Mouse (Mus musculus) c-Kit-positive CD71-negative TER-119-negative erythroid progenitor cells, embryonic 14.5 days (primary cell): ENCODE results near the gene Gcg.

Source experiments
- DNase-seq: peaks from one replicate; pipeline ENCODE4 v3.0.0-alpha.2; 2013; ENCODE audit warnings: low read depth

Gene Gcg

GRCm38 (mm10) chr2:62483550-62483949, at the start of gene Gcg:
TSS of gene Gcg (minus strand) at chr2:62483650.
- DNase-seq: no peak

GRCm38 (mm10) chr2:62531065-62531464, 47.6 kb upstream of the Gcg start:
- DNase-seq: no peak

GRCm38 (mm10) chr2:62526399-62526798, 42.9 kb upstream of the Gcg start:
- DNase-seq: no peak

GRCm38 (mm10) chr2:62517790-62518189, 34.3 kb upstream of the Gcg start:
- no peak for DNase-seq

- no peak for DNase-seq
Measured at GRCm38 (mm10) chr2:62514477-62514876, 31.0 kb upstream of the Gcg start.

GRCm38 (mm10) chr2:62513477-62513876, 30.0 kb upstream of the Gcg start:
- no peak for DNase-seq

GRCm38 (mm10) chr2:62507130-62507529, 23.7 kb upstream of the Gcg start:
- no peak for DNase-seq

- no peak for DNase-seq
Measured at GRCm38 (mm10) chr2:62506441-62506840, 23.0 kb upstream of the Gcg start.

GRCm38 (mm10) chr2:62504269-62504796, 20.9 kb upstream of the Gcg start:
- DNase-seq: no peak

- DNase-seq: no peak
Measured at GRCm38 (mm10) chr2:62503326-62503725, 19.9 kb upstream of the Gcg start.

- DNase-seq: no peak
Measured at GRCm38 (mm10) chr2:62502516-62502915, 19.1 kb upstream of the Gcg start.

- no peak for DNase-seq
Measured at GRCm38 (mm10) chr2:62498821-62499220, 15.4 kb upstream of the Gcg start.

- no peak for DNase-seq
Measured at GRCm38 (mm10) chr2:62498086-62498485, 14.6 kb upstream of the Gcg start.

- DNase-seq: no peak
Measured at GRCm38 (mm10) chr2:62497333-62498002, 14.0 kb upstream of the Gcg start.

GRCm38 (mm10) chr2:62495407-62495806, 12.0 kb upstream of the Gcg start:
- no peak for DNase-seq

- DNase-seq: no peak
Measured at GRCm38 (mm10) chr2:62489832-62490231, 6.4 kb upstream of the Gcg start.

- no peak for DNase-seq
Measured at GRCm38 (mm10) chr2:62484906-62485305, 1.5 kb upstream of the Gcg start.

- no peak for DNase-seq
Measured at GRCm38 (mm10) chr2:62480285-62481198, 2.9 kb downstream of the Gcg start.

- no peak for DNase-seq
Measured at GRCm38 (mm10) chr2:62469551-62469950, 13.9 kb downstream of the Gcg start.

GRCm38 (mm10) chr2:62463287-62463686, 20.2 kb downstream of the Gcg start:
- no peak for DNase-seq

GRCm38 (mm10) chr2:62462174-62462573, 21.3 kb downstream of the Gcg start:
- no peak for DNase-seq

GRCm38 (mm10) chr2:62460815-62461450, 22.5 kb downstream of the Gcg start:
- DNase-seq: no peak
